Mouse (Mus musculus): ENCODE measurements around the gene Cdyl.

Cdyl gene

GRCm38 (mm10) chr13:35911476-35911875 lies 251.8 kb downstream of the Cdyl start:
- no peak for DNase-seq (ENCODE audit: low read depth, low spot score)

All from CD4-positive, CD25-positive, alpha-beta regulatory T cell, adult 2 months (primary cell).